Mouse (Mus musculus) thymus, adult 2 months (tissue): ENCODE measurements around the gene Smc1b. TPM values are rescaled to one million over a fixed set of nuclear protein-coding genes. Genes with fewer than 3 reads are reported as not detected.

ENCODE experiments used
- DNase-seq: peaks from one replicate; pipeline ENCODE4 v3.0.0; 2021
- H3K27ac ChIP-seq: fragments of 200-500 bp; 2 replicates; pipeline ENCODE4 v1.5.1; 2012; ENCODE audit warnings: low read length, control low read depth; ENCODE audit not compliant: control insufficient read depth, insufficient read depth
- H3K27me3 ChIP-seq: fragments of 200-500 bp; 2 replicates; pipeline ENCODE4 v1.6.1; 2012; ENCODE audit warnings: mild to moderate bottlenecking, low read length, moderate library complexity, mixed read lengths; ENCODE audit not compliant: control insufficient read depth, insufficient read depth
- H3K36me3 ChIP-seq: fragments of 200-500 bp; 2 replicates; pipeline ENCODE4 v1.6.1; 2012; ENCODE audit warnings: mild to moderate bottlenecking, low read length, moderate library complexity; ENCODE audit not compliant: control insufficient read depth, insufficient read depth
- H3K4me1 ChIP-seq: fragments of 200-500 bp; replicated peaks from 2 replicates; pipeline ENCODE4 v1.6.1; 2012; ENCODE audit warnings: low read length; ENCODE audit not compliant: control insufficient read depth, insufficient read depth
- H3K4me3 ChIP-seq: fragments of 200-500 bp; 2 replicates; pipeline ENCODE4 v1.5.1; 2012; ENCODE audit warnings: mild to moderate bottlenecking, low read length, control low read depth, moderate library complexity; ENCODE audit not compliant: control insufficient read depth, insufficient read depth
- CTCF ChIP-seq: fragments of 200-500 bp; IDR thresholded peaks from 2 replicates; pipeline ENCODE4 v1.5.1; 2012; ENCODE audit warnings: mild to moderate bottlenecking, control low read depth, low read length, moderate library complexity, borderline replicate concordance; ENCODE audit not compliant: control insufficient read depth, poor library complexity, insufficient read depth; ENCODE audit errors: extremely low read depth
- POLR2A ChIP-seq: fragments of 200-500 bp; IDR thresholded peaks from 2 replicates; pipeline ENCODE4 v1.6.1; 2012; ENCODE audit warnings: mild to moderate bottlenecking, low read length, control low read depth, moderate library complexity; ENCODE audit not compliant: control insufficient read depth, poor library complexity, insufficient read depth; ENCODE audit errors: extremely low read depth
- WGBS: fragments of 180-500 bp; shearing (Covaris S2); methylation state at CpG from one replicate; pipeline ENCODE4 v1.1.7; 2018; 5-methylcytosine and 5-hydroxymethylcytosine counted together
- polyA plus RNA-seq: library from polyadenylated mRNA; depleted of rRNA; stranded (reverse); fragments of >200 nt; gene quantifications from 2 replicates; pipeline ENCODE4 v1.2.3, GENCODE M21; 2012

The Smc1b gene
- polyA plus RNA-seq, 1 experiment: 0.24 TPM

- no peaks in the 10 kb centered on the region for H3K36me3 ChIP-seq
- TF ChIP-seq POLR2A: no peak
- no peak for TF ChIP-seq CTCF
- WGBS: 92% methylated on average over 3 of the region's 3 CpGs
- no peaks in the 10 kb centered on the region for H3K27me3 ChIP-seq
- no peak overlapping the region for H3K4me3 ChIP-seq
- no peak overlapping the region for H3K27ac ChIP-seq
- DNase-seq: no peak
- H3K4me1 ChIP-seq: no peaks in the 10 kb centered on the region
Observed at GRCm38 (mm10) chr15:85154091-85154490, 22.3 kb upstream of the Smc1b start.

- TF ChIP-seq POLR2A (no peak), CTCF (no peak)
- H3K27me3 ChIP-seq: no peaks in the 10 kb centered on the region
- no peak for DNase-seq
- 90% methylated on average over 3 of the region's 3 CpGs for WGBS
- no peak overlapping the region for H3K4me3 ChIP-seq
- no peaks in the 10 kb centered on the region for H3K4me1 ChIP-seq
- no peaks in the 10 kb centered on the region for H3K36me3 ChIP-seq
- no peak overlapping the region for H3K27ac ChIP-seq
Observed at GRCm38 (mm10) chr15:85152577-85152976, 20.8 kb upstream of the Smc1b start.

- Histone ChIP-seq H3K27ac (no peak overlapping the region), H3K27me3 (no peaks in the 10 kb centered on the region), H3K4me3 (no peak overlapping the region), H3K4me1 (no peaks in the 10 kb centered on the region), H3K36me3 (no peaks in the 10 kb centered on the region)
- TF ChIP-seq CTCF: peak; percentile 83
- TF ChIP-seq POLR2A: no peak
- peak; percentile 63 for DNase-seq
- WGBS: 41% methylated on average over 13 of the region's 13 CpGs
Observed at GRCm38 (mm10) chr15:85151433-85151918, 19.7 kb upstream of the Smc1b start.

- Histone ChIP-seq H3K4me3 (no peak overlapping the region), H3K27ac (no peak overlapping the region), H3K27me3 (no peaks in the 10 kb centered on the region), H3K4me1 (no peaks in the 10 kb centered on the region), H3K36me3 (no peaks in the 10 kb centered on the region)
- WGBS: 96% methylated on average over 5 of the region's 5 CpGs
- TF ChIP-seq CTCF (no peak), POLR2A (no peak)
- DNase-seq: no peak
Observed at GRCm38 (mm10) chr15:85144249-85144648, 12.5 kb upstream of the Smc1b start.

GRCm38 (mm10) chr15:85143747-85144146 is 12.0 kb upstream of the Smc1b start:
- Histone ChIP-seq H3K4me1 (no peaks in the 10 kb centered on the region), H3K36me3 (no peaks in the 10 kb centered on the region), H3K27ac (no peak overlapping the region), H3K4me3 (no peak overlapping the region), H3K27me3 (no peaks in the 10 kb centered on the region)
- 93% methylated on average over 1 of the region's 1 CpGs for WGBS
- no peak for TF ChIP-seq POLR2A
- TF ChIP-seq CTCF: no peak
- no peak for DNase-seq

- TF ChIP-seq CTCF (no peak), POLR2A (no peak)
- Histone ChIP-seq H3K4me3 (no peak overlapping the region), H3K4me1 (no peaks in the 10 kb centered on the region), H3K36me3 (no peaks in the 10 kb centered on the region), H3K27ac (no peak overlapping the region), H3K27me3 (no peaks in the 10 kb centered on the region)
- DNase-seq: no peak
- 95% methylated on average over 11 of the region's 11 CpGs for WGBS
Observed at GRCm38 (mm10) chr15:85143161-85143560, 11.4 kb upstream of the Smc1b start.

- Histone ChIP-seq H3K4me1 (no peaks in the 10 kb centered on the region), H3K27ac (no peak overlapping the region), H3K36me3 (no peaks in the 10 kb centered on the region), H3K27me3 (no peaks in the 10 kb centered on the region), H3K4me3 (no peak overlapping the region)
- WGBS: 69% methylated on average over 2 of the region's 2 CpGs
- no peak for DNase-seq
- TF ChIP-seq CTCF (no peak), POLR2A (no peak)
Observed at GRCm38 (mm10) chr15:85142441-85142840, 10.7 kb upstream of the Smc1b start.
